Mouse (Mus musculus) thymus, postnatal 0 days (tissue): Measurements from ENCODE around the gene Zfc3h1. TPM values are rescaled to one million over a fixed set of nuclear protein-coding genes. Genes with fewer than 3 reads are reported as not detected.

Source experiments
- DNase-seq: peaks from one replicate; pipeline ENCODE4 v3.0.0-alpha.2; 2015; ENCODE audit warnings: low spot score
- polyA plus RNA-seq: library from polyadenylated mRNA; unstranded; fragments of >200 nt; fragmentation: Nextera tagmentation; extraction: Ambion mirVana; gene quantifications from 2 replicates; pipeline ENCODE4 v1.2.1, GENCODE M21; 2015

The Zfc3h1 gene
- polyA plus RNA-seq: 15.4 and 21.7 TPM in 2 replicates

DNA sequence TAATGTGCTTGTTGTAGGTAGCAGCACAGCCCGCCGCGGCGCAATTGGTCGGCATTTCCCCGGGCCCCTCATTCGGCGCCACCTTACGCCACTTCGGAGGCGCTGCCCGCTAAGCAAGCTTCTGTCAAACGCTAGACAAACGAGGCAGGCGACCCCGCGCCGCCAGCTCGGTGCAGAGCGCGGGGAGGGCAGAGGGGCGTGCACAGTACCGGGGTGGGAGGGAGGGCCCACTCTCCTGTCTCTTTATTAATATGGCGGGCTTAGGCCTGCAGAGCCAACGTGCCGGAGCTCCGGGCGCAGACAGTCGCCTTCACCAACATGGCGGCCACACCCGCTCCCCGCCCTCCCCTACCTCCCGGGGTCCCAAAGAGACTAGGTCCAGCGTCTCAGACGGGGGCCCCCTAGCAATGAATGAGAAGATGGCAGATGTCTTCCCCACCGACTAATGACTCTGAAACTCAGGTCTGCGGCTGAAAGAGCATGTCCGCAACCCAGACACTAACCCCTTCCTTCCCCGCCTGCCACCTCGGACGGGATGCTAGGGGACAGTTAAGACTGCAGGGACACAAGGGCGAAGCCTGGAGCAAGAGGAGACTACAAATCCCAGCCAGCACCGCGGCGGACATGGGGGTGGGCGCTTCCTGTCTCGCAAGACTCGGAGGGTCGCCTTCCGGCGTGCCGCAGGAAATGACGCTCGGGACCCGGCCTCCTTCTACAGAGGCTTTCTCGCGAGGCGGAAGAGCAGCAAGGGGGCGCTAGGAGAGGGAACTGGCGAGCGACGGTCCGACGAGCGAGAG lies at the start of gene Zfc3h1, which contains the start of gene Thap2:
Gene Zfc3h1 (plus strand): TSS at position 739 of the 797 bp plus-strand sequence.
Gene Thap2 (minus strand): TSS at position 223 of the 797 bp plus-strand sequence.
- DNase-seq: peak; percentile 99

- DNase-seq: no peak
Observed at GRCm38 (mm10) chr10:115336901-115337300, 47.9 kb upstream of the Zfc3h1 start.

DNA sequence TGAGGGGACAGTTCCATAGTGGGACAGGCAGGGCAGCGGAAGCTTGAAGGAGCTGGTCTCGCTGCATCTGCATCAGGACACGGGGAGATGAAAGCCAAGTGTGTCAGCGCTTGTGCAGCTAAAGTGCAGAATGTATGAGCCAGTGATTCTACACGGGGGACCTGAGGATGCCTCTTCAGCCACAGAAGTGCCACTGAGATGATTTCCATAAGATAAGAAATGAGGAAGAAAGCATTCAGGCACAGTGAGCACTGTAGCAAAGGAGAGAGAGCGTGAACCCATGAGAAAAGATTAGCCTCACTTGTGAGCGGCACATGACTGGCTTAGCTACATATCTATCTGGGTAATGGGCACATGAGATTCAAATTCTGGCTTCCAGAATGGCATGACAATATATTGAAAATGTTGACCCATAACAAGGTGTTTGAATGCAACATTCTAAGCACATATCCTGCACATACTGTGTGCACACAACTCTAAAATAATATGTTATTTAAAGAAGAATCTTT lies 44.9 kb upstream of the Zfc3h1 start:
- DNase-seq: no peak

DNA sequence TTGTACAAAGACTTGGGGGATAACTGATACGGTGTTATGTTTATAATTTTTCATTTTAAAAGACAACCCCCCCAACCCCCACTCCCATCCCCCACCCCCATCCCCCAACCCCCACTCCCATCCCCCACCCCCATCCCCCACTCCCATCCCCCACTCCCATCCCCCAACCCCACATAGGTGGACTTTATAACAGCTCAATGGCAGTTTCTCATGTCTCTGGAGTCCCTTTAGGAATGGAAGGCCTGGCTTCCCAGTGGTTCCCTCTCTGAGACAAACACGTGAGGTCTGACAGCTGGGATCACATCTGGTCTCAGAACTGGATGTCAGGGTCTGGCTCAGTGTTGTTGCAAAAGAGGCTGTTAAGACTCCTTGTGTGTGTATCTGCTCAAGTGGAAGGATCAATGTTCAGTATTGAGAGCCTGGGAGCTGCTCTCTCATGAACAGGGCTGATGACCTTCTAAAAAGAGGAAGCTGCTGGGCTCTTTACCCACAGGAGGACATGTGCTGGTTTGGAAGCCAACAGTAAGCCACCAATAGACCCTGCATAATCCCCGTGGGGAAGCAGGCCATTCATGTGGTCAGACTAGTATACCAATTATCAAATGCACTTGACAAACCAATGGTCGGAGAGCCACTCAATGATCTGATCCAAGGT lies 41.9 kb upstream of the Zfc3h1 start:
- DNase-seq: no peak

GRCm38 (mm10) chr10:115346444-115346843 lies 38.3 kb upstream of the Zfc3h1 start:
- DNase-seq: no peak

GRCm38 (mm10) chr10:115348131-115348530 lies 36.6 kb upstream of the Zfc3h1 start:
- no peak for DNase-seq

GRCm38 (mm10) chr10:115349029-115349428 lies 35.7 kb upstream of the Zfc3h1 start:
- DNase-seq: no peak

DNA sequence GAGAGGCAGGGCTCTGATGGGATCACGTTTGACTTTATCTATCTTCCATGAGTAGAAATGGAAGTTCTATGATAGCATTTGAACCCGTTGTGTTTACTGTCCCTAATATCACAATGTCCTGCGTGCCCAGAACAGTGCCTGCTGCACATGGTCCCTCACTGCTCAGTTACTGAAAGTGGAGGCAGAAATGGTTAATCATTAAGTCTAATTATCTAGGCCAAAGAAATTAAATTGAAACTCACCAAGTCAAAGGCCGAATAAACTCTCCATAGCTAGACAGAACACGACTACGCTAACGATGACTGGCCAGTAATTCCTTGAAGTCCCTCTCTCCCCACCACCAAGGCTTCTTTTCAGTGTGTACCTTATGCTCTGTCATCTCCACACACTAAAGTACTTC lies 35.2 kb upstream of the Zfc3h1 start:
- no peak for DNase-seq

- no peak for DNase-seq
Observed at GRCm38 (mm10) chr10:115350810-115351397, 33.9 kb upstream of the Zfc3h1 start.

GRCm38 (mm10) chr10:115354553-115354952 lies 30.2 kb upstream of the Zfc3h1 start:
- DNase-seq: no peak

DNA sequence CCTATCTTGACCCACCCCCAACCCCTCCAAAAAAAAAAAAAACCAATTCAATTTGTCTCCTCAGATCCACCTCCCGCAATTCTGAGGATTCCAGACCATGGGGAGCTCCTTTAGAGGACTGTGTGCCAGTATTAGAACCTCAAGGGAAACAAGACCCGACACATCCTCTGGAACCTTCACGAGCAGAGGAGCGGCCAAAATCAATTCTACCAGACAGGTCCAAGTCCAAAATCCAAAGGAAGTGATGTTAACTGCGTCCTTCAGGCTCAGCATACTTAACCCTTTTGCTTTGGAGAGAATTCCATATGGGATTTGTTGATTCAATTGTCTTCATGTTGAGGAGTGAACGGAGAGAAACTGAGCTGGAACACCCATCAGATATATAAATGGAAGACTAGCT lies 29.7 kb upstream of the Zfc3h1 start:
- DNase-seq: no peak

- no peak for DNase-seq
Observed at GRCm38 (mm10) chr10:115356106-115356505, 28.7 kb upstream of the Zfc3h1 start.

DNA sequence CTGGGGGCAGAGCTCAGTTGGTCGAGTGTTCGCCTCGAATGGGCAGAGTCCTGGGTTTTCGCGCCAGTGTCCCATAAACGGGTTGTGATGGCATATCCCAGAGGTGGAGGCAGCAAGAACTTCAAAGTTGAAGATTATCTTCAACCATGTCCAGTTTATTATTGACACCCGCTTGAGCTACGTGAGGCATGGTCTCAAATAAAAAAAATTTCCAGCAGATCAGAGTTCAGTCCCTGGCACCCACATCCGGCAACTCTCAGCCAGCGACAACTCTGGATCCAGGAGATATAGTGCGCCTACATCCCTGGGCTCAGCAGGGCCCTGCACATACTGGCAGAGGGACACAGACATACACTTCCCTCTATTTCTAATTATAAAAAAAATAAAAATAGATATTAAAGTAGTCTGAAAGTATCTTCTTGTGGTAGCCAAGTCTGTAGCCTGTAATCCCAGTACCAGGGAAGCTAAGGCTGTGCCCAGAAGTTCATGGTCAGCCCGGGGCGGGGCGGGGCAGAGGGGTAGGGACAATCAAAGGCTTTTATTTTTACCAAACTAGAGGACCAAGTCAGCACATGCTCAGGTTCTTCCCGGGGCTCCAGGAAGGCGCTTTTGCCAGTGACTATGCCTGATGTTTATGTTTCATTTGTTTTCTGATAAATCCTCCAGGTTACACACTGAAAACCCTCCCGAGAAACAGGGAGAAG lies 26.4 kb upstream of the Zfc3h1 start:
- no peak for DNase-seq

GRCm38 (mm10) chr10:115359066-115359465 lies 25.7 kb upstream of the Zfc3h1 start:
- no peak for DNase-seq

GRCm38 (mm10) chr10:115361840-115362622 lies 22.7 kb upstream of the Zfc3h1 start, which contains the start of gene Tmem19:
TSS of gene Tmem19 (minus strand) at chr10:115362501.
- DNase-seq: peak; percentile 98

DNA sequence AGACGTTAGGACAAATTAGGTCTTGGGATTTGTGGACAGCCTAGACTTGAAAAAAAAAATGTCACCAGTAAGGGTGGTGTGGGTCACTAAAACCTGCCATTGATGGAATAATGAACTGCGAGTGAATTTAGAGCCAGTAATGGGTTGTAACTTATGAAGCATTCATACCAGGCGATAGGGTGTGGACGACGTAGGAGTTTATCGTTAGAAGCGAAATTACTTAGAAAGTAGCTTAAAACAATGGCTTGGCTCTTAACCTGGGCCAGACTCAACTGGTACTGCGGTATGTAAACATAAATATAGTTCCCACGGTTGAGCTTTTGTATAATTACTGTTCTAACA lies 22.2 kb upstream of the Zfc3h1 start:
- DNase-seq: no peak

GRCm38 (mm10) chr10:115363151-115363550 lies 21.6 kb upstream of the Zfc3h1 start:
- peak; percentile 59 for DNase-seq

DNA sequence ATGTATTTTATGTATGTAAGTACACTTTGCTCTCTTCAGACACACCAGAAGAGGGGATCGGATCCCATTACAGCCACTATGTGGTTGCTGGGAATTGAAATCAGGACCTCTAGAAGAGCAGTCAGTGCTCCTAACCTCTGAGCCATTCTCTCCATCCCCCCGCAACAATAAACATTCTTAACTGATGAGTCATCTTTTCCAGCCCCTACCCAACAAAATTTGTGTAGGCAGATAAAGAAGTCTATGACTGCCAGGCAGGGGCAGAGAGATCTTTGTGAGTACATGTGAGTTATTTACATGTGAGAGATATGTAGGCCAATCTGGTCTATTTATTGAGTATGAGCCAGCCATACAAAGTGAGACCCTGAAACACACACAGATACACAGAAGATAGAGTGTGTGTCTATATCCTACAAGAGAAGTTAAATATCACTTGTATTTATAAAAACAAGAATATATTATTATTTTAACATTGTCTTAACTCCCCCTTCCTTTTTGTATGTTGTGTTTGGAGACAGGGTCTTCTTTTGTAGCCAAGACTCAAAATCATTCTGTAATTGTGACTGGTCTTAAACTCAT lies 3.2 kb upstream of the Zfc3h1 start:
- no peak for DNase-seq

GRCm38 (mm10) chr10:115382846-115383643 lies 1.7 kb upstream of the Zfc3h1 start:
- no peak for DNase-seq
